Mouse (Mus musculus): ENCODE measurements around the gene Sycp1. TPM values are rescaled to one million over a fixed set of nuclear protein-coding genes. Genes with fewer than 3 reads are reported as not detected.

Sycp1 gene
- polyA plus RNA-seq, 1 experiment from 2014 or later, result not detected

DNA sequence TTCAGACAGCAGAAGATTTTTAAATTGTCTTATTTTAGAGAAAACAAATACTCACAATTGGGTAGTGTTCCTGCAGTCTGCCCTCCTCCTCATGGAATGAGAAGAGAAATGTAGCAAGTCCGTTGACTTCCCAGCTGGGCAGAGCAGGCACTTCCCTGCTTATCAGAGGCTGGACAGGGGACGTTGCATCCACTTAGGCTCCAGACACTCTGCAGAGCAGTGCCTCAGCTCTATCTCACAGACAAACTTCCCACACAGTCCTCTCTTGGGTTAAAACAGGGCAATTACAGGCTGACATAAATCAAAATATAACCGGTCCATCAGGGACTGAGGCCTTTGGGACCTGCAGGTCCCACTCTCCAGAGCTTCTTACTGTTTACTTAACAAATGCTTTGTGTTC is 28.1 kb upstream of the Sycp1 start, which contains the start of gene Nr1h5:
Gene Nr1h5 (minus strand): TSS at position 101 of the 400 bp plus-strand sequence.
- 44% methylated on average over 3 of the region's 3 CpGs for WGBS (ENCODE audit: insufficient replicate concordance)
- Histone ChIP-seq H3K4me3 (ENCODE audit: low read depth, low read length) (no peak within 1 kb of the TSS), H3K36me3 (replicated peaks; ENCODE audit: insufficient read depth, low read length) (no peaks in the 10 kb centered on the region), H3K27ac (ENCODE audit: low read depth) (no peak within 1 kb of the TSS), H3K9me3 (ENCODE audit: low read length) (no peaks in the 10 kb centered on the region), H3K4me2 (ENCODE audit: low read depth, low read length) (no peak within 1 kb of the TSS), H3K9ac (replicated peaks) (no peak within 1 kb of the TSS), H3K27me3 (ENCODE audit: insufficient read depth, low read length) (no peaks in the 10 kb centered on the region), H3K4me1 (ENCODE audit: insufficient read depth) (no peaks in the 10 kb centered on the region)
- DNase-seq (no peak), ATAC-seq (no peak)
- TF ChIP-seq CTCF (IDR thresholded peaks at IDR 0.05; ENCODE audit: low read depth), result no peak
- TF ChIP-seq EP300 (IDR thresholded peaks at IDR 0.05; ENCODE audit: low read depth), result no peak

DNA sequence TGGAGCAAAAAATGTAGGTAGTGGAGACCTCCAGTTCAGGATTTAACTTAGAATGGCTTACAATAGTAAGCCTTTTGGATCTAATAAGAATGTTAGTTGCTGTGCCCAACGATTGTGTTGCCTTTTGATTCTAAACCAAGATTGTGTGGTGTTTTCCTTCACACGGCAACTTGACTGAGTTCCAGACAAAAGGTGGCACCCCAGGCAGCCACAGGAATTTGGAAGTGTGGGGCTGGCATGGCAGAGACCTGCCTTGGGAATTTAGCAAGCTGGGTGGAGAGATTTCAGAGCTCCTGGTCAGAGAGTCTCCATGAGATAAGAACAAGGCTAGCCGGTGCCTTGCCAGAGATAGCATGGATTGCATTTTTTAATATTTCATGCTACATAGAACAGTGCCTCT is 19.7 kb upstream of the Sycp1 start:
- no peaks in the 10 kb centered on the region for H3K27me3 ChIP-seq (ENCODE audit: insufficient read depth, low read length)
- no peak overlapping the region for H3K4me3 ChIP-seq (ENCODE audit: low read depth, low read length)
- no peak overlapping the region for H3K4me2 ChIP-seq (ENCODE audit: low read depth, low read length)
- H3K9ac ChIP-seq (replicated peaks), result no peak overlapping the region
- H3K9me3 ChIP-seq (ENCODE audit: low read length), result no peaks in the 10 kb centered on the region
- ATAC-seq (no peak), DNase-seq (no peak)
- no peaks in the 10 kb centered on the region for H3K36me3 ChIP-seq (replicated peaks; ENCODE audit: insufficient read depth, low read length)
- H3K27ac ChIP-seq (ENCODE audit: low read depth), result no peak overlapping the region
- WGBS (ENCODE audit: insufficient replicate concordance), result 60% methylated on average over 3 of the region's 3 CpGs
- TF ChIP-seq EP300 (IDR thresholded peaks at IDR 0.05; ENCODE audit: low read depth), result no peak
- TF ChIP-seq CTCF (IDR thresholded peaks at IDR 0.05; ENCODE audit: low read depth), result no peak
- no peaks in the 10 kb centered on the region for H3K4me1 ChIP-seq (ENCODE audit: insufficient read depth)

DNA sequence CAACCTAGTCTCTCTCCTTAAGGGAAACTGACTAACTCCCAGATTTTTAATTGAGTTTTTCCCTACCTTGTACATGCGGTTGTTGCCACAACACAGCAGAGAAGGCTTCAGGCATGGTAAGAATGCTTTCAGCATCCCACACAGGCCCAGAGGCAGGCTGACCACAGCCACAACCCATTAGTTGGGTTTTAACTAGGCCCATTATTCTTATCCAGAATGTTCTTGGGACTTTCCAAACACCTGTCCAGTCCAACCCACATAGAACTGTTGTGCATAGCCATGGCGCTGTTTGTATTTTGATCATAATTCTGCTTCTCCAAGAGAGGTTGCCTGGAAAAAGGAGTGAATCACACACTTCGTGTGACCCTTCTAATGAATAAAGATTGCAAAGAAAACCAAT is 19.2 kb upstream of the Sycp1 start:
- H3K4me3 ChIP-seq (ENCODE audit: low read depth, low read length), result no peak overlapping the region
- TF ChIP-seq CTCF (IDR thresholded peaks at IDR 0.05; ENCODE audit: low read depth), result no peak
- TF ChIP-seq EP300 (IDR thresholded peaks at IDR 0.05; ENCODE audit: low read depth), result no peak
- H3K9ac ChIP-seq (replicated peaks), result no peak overlapping the region
- no peaks in the 10 kb centered on the region for H3K4me1 ChIP-seq (ENCODE audit: insufficient read depth)
- DNase-seq (no peak), ATAC-seq (no peak)
- no peaks in the 10 kb centered on the region for H3K27me3 ChIP-seq (ENCODE audit: insufficient read depth, low read length)
- no peak overlapping the region for H3K4me2 ChIP-seq (ENCODE audit: low read depth, low read length)
- H3K27ac ChIP-seq (ENCODE audit: low read depth), result no peak overlapping the region
- WGBS (ENCODE audit: insufficient replicate concordance), result 82% methylated on average over 3 of the region's 3 CpGs
- no peaks in the 10 kb centered on the region for H3K9me3 ChIP-seq (ENCODE audit: low read length)
- H3K36me3 ChIP-seq (replicated peaks; ENCODE audit: insufficient read depth, low read length), result no peaks in the 10 kb centered on the region

DNA sequence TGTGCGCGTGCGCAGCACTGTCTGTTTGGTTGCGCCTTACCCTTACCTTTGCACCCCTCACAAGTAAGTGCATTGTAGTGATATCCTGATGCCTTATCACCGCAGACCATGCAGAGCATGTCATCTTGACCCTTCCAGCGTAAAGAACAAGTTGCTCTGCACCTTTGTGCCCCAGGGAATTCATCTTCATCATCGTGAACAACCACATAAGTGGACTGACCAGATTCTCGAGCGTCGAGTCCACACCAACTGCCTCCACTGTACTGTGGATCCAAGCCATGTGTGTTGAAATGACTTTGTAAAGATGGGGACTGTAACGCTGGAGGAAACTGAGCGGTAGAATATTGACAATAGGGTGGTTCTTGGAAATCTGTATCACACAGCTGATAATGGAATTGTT is 18.6 kb upstream of the Sycp1 start:
- 82% methylated on average over 12 of the region's 12 CpGs for WGBS (ENCODE audit: insufficient replicate concordance)
- TF ChIP-seq EP300 (IDR thresholded peaks at IDR 0.05; ENCODE audit: low read depth) (no peak), CTCF (IDR thresholded peaks at IDR 0.05; ENCODE audit: low read depth) (no peak)
- no peaks in the 10 kb centered on the region for H3K9me3 ChIP-seq (ENCODE audit: low read length)
- ATAC-seq (no peak), DNase-seq (no peak)
- H3K27ac ChIP-seq (ENCODE audit: low read depth), result no peak overlapping the region
- H3K36me3 ChIP-seq (replicated peaks; ENCODE audit: insufficient read depth, low read length), result no peaks in the 10 kb centered on the region
- H3K4me2 ChIP-seq (ENCODE audit: low read depth, low read length), result no peak overlapping the region
- no peak overlapping the region for H3K9ac ChIP-seq (replicated peaks)
- no peak overlapping the region for H3K4me3 ChIP-seq (ENCODE audit: low read depth, low read length)
- no peaks in the 10 kb centered on the region for H3K27me3 ChIP-seq (ENCODE audit: insufficient read depth, low read length)
- H3K4me1 ChIP-seq (ENCODE audit: insufficient read depth), result no peaks in the 10 kb centered on the region

DNA sequence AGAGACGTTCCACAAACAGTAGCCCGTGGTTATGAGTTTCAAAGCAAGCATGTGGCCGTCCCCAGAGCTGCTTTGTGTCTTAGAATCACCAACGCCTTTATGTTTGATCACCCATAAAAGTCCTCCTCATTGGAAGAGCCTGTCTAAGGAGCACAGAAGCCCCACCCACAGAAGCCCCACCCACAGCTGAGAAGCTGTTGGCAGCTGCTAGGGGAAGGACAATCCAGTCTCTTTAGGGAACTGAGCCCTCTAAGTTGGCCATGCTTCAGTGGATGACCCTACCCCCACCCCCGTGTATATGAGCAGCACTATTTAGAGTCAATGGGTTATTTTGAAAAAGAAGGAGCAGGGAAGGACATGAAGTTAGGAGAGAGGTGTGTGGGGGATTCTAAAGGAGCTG is 11.0 kb upstream of the Sycp1 start:
- WGBS (ENCODE audit: insufficient replicate concordance), result 51% methylated on average over 5 of the region's 5 CpGs
- peak; percentile 50 for DNase-seq
- TF ChIP-seq CTCF (IDR thresholded peaks at IDR 0.05; ENCODE audit: low read depth) (no peak), EP300 (IDR thresholded peaks at IDR 0.05; ENCODE audit: low read depth) (no peak)
- peak; percentile 73 for ATAC-seq
- H3K9ac ChIP-seq (replicated peaks), result no peak overlapping the region
- H3K4me1 ChIP-seq (ENCODE audit: insufficient read depth), result peaks cover 3% of the 10 kb centered on the region; the same call in 1 of the 2 replicates
- H3K27ac ChIP-seq (ENCODE audit: low read depth), result no peak overlapping the region
- no peak overlapping the region for H3K4me3 ChIP-seq (ENCODE audit: low read depth, low read length)
- no peak overlapping the region for H3K4me2 ChIP-seq (ENCODE audit: low read depth, low read length)
- no peaks in the 10 kb centered on the region for H3K27me3 ChIP-seq (ENCODE audit: insufficient read depth, low read length)
- H3K36me3 ChIP-seq (replicated peaks; ENCODE audit: insufficient read depth, low read length), result no peaks in the 10 kb centered on the region
- no peaks in the 10 kb centered on the region for H3K9me3 ChIP-seq (ENCODE audit: low read length)

DNA sequence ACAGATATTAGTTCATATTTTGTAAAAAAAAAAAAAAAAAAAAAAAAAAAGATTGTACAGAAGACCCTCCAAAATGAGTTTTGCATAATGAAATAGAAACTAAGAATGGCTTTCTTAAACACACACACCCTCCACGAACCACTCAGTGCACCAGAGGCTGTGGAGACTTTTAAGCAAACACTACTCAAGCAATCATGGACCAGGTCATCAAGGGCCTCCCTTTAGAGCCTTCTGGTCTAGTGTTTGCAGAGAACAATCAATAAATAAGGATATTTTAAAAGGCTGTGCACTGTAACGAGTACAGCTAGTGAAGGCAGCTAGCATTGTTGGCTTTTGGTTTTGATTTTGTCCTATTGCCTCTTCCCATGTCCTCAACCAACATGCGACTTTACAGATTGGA is 10.4 kb upstream of the Sycp1 start:
- H3K4me2 ChIP-seq (ENCODE audit: low read depth, low read length), result no peak overlapping the region
- 53% methylated on average over 3 of the region's 3 CpGs for WGBS (ENCODE audit: insufficient replicate concordance)
- H3K4me1 ChIP-seq (ENCODE audit: insufficient read depth), result peaks cover 3% of the 10 kb centered on the region; the same call in 1 of the 2 replicates
- H3K27ac ChIP-seq (ENCODE audit: low read depth), result no peak overlapping the region
- no peaks in the 10 kb centered on the region for H3K27me3 ChIP-seq (ENCODE audit: insufficient read depth, low read length)
- H3K4me3 ChIP-seq (ENCODE audit: low read depth, low read length), result no peak overlapping the region
- ATAC-seq (no peak), DNase-seq (no peak)
- H3K9me3 ChIP-seq (ENCODE audit: low read length), result no peaks in the 10 kb centered on the region
- no peak overlapping the region for H3K9ac ChIP-seq (replicated peaks)
- TF ChIP-seq EP300 (IDR thresholded peaks at IDR 0.05; ENCODE audit: low read depth) (no peak), CTCF (IDR thresholded peaks at IDR 0.05; ENCODE audit: low read depth) (no peak)
- H3K36me3 ChIP-seq (replicated peaks; ENCODE audit: insufficient read depth, low read length), result no peaks in the 10 kb centered on the region

DNA sequence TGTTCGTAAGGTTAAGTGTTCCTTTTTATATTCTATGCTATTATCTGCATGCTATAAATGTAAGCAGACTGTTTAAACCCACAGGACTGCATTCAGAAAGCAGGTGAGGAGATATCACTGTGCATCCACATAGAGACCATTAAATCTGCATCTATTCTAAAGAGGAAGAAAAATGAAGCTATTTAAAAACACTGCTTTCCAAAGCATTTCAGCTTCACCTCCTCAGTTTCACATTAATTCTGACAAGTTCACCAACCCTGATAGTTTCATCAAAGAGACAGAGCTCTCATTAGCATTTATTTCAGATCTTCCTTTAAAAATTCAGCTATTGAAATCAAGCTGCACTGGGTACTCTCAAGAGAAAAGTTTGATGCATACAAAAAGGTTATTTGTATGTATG is 2.2 kb upstream of the Sycp1 start:
- no peaks in the 10 kb centered on the region for H3K9me3 ChIP-seq (ENCODE audit: low read length)
- no peaks in the 10 kb centered on the region for H3K36me3 ChIP-seq (replicated peaks; ENCODE audit: insufficient read depth, low read length)
- no peak overlapping the region for H3K9ac ChIP-seq (replicated peaks)
- no peak overlapping the region for H3K4me2 ChIP-seq (ENCODE audit: low read depth, low read length)
- 86% methylated on average over 1 of the region's 1 CpGs for WGBS (ENCODE audit: insufficient replicate concordance)
- no peaks in the 10 kb centered on the region for H3K27me3 ChIP-seq (ENCODE audit: insufficient read depth, low read length)
- no peak overlapping the region for H3K4me3 ChIP-seq (ENCODE audit: low read depth, low read length)
- ATAC-seq, result no peak
- H3K27ac ChIP-seq (ENCODE audit: low read depth), result no peak overlapping the region
- TF ChIP-seq CTCF (IDR thresholded peaks at IDR 0.05; ENCODE audit: low read depth) (no peak), EP300 (IDR thresholded peaks at IDR 0.05; ENCODE audit: low read depth) (no peak)
- no peak for DNase-seq
- H3K4me1 ChIP-seq (ENCODE audit: insufficient read depth), result no peaks in the 10 kb centered on the region
